ENCODE assay signal across 25 mouse cellular contexts in the genomic region with DNA sequence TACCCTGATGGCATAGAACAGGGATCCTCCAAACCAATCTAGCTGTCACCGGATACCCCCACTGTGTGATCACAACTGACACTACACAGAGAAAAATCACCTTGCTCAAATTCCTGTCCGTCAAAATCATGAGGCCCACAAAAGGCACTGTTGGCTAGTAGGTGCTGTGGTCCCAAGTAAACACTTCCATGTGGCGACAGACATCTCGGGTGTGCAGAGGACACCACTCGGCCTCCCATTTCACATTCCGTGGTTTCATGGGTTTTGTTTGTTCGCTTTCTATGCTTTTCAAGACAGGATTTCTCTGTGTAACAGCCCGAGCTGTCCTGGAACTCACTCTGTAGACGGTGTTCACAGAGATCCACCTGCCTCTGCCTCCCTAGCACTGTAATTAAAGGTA.
DNase-seq lines count a peak whose midpoint lies in the region; ATAC-seq and TF ChIP-seq lines count a peak whose summit lies in the region.
"Had no signal": no experiment of that assay in that cellular context is flagged by ENCODE, and none has a peak within 500 bp of the region (broad histone marks: within the 10 kb centered on the region; RNA-seq: fewer than 3 reads in every experiment).

No protein-coding gene starts in this region.

- H3K27me3 ChIP-seq in intestine, embryonic 14.5 days (replicated peaks; ENCODE audit: control insufficient read depth, insufficient read depth, low read length) = no peaks in the 10 kb centered on the region
- no peaks in the 10 kb centered on the region for H3K27me3 ChIP-seq in intestine, embryonic 16.5 days (replicated peaks; ENCODE audit: control insufficient read depth, insufficient read depth, low read length)
- H3K27me3 ChIP-seq in C2C12 (ENCODE audit: control insufficient read depth, insufficient read depth, insufficient read length) = no peaks in the 10 kb centered on the region
- H3K27me3 ChIP-seq in stomach, embryonic 16.5 days (ENCODE audit: control insufficient read depth, insufficient read depth, low read length) = no peaks in the 10 kb centered on the region
- H3K27me3 ChIP-seq: embryonic facial prominence, embryonic 15.5 days; heart, embryonic 15.5 days; hindbrain, embryonic 12.5 days had no signal

- no peak for DNase-seq in gastrocnemius, adult 2 months
- no peak for DNase-seq in gastrocnemius, postnatal 36 days
- DNase-seq in intestine, embryonic 14.5 days (ENCODE audit: low spot score) = peak; percentile 28
- no peak for DNase-seq in cerebellum, adult 9-10 months
- DNase-seq in cerebellum, postnatal 10 days = no peak
- DNase-seq: adrenal gland, adult 8-10 months; adrenal gland, postnatal 36 days; cerebellum, adult 11 months; cerebellum, adult 8-10 months; cerebellum, postnatal 36 days; gastrocnemius, postnatal 14 days; heart, postnatal 36 days; kidney, adult 18-20 months had no signal

- TF ChIP-seq CTCF in gastrocnemius, adult 2 months (IDR thresholded peaks at IDR 0.05) = no peak
- no peak for TF ChIP-seq CTCF in C2C12 (IDR thresholded peaks at IDR 0.05; ENCODE audit: control insufficient read depth, insufficient read depth, insufficient read length)

- no peak overlapping the region for H3K4me3 ChIP-seq in gastrocnemius, adult 2 months
- no peak overlapping the region for H3K4me3 ChIP-seq in intestine, embryonic 14.5 days (ENCODE audit: low read depth, low read length)
- no peak overlapping the region for H3K4me3 ChIP-seq in intestine, embryonic 16.5 days (ENCODE audit: low read length)
- H3K4me3 ChIP-seq in C2C12 (ENCODE audit: insufficient read depth, poor library complexity, severe bottlenecking) = no peak overlapping the region
- no peak overlapping the region for H3K4me3 ChIP-seq in stomach, embryonic 16.5 days (replicated peaks; ENCODE audit: low read length)
- H3K4me3 ChIP-seq: embryonic facial prominence, embryonic 15.5 days; heart, embryonic 15.5 days; hindbrain, embryonic 12.5 days had no signal

- no peak for ATAC-seq in intestine, embryonic 14.5 days (replicated peaks; ENCODE audit: low FRiP score, low TSS enrichment, low read depth)
- ATAC-seq in intestine, embryonic 16.5 days = no peak
- ATAC-seq in stomach, embryonic 16.5 days (ENCODE audit: insufficient read depth, low FRiP score) = no peak
- ATAC-seq: CD4-positive, CD25-positive, alpha-beta regulatory T cell, adult 4 months; forebrain, embryonic 16.5 days; hindbrain, embryonic 16.5 days; inflammation-experienced regulatory T-cells, adult 6 months had no signal

- H3K79me2 ChIP-seq in C2C12 (ENCODE audit: control insufficient read depth, insufficient read depth) = no peaks in the 10 kb centered on the region

- H3ac ChIP-seq in C2C12 (ENCODE audit: control insufficient read depth, insufficient read length, low read depth) = no peak overlapping the region

- H3K27ac ChIP-seq in gastrocnemius, adult 2 months = peak overlapping the region; percentile 76
- H3K27ac ChIP-seq in intestine, embryonic 14.5 days (ENCODE audit: low read depth) = no peak overlapping the region
- H3K27ac ChIP-seq in intestine, embryonic 16.5 days (ENCODE audit: low read length) = no peak overlapping the region
- 0 out of 2 replicates have a peak overlapping the region, but pooled peaks have one; percentile 48 for H3K27ac ChIP-seq in stomach, embryonic 16.5 days (ENCODE audit: low read length)
- H3K27ac ChIP-seq: embryonic facial prominence, embryonic 15.5 days; hindbrain, embryonic 12.5 days had no signal

- no peaks in the 10 kb centered on the region for H3K79me3 ChIP-seq in C2C12 (ENCODE audit: low read depth)

- 98% methylated on average over 9 of the region's 9 CpGs for WGBS in intestine, embryonic 14.5 days
- WGBS in intestine, embryonic 16.5 days = 91% methylated on average over 9 of the region's 9 CpGs
- whole genome bisulfite sequencing in stomach, embryonic 16.5 days = 94% methylated on average over 9 of the region's 9 CpGs

- H3K36me3 ChIP-seq in intestine, embryonic 14.5 days (ENCODE audit: control insufficient read depth, insufficient read depth, low read length) = no peaks in the 10 kb centered on the region
- no peaks in the 10 kb centered on the region for H3K36me3 ChIP-seq in intestine, embryonic 16.5 days (ENCODE audit: control insufficient read depth, insufficient read depth, low read length)
- no peaks in the 10 kb centered on the region for H3K36me3 ChIP-seq in C2C12 (ENCODE audit: control insufficient read depth, insufficient read depth)
- no peaks in the 10 kb centered on the region for H3K36me3 ChIP-seq in stomach, embryonic 16.5 days (ENCODE audit: control insufficient read depth, insufficient read depth, low read length)
- H3K36me3 ChIP-seq: embryonic facial prominence, embryonic 15.5 days; G1E; heart, embryonic 15.5 days; hindbrain, embryonic 12.5 days had no signal

- intact Hi-C loops in gastrocnemius, adult 2 months (cut with DNase I) = no loop called here
- intact Hi-C loops in gastrocnemius, postnatal 36 days (cut with DNase I) = no loop called here

- no peaks in the 10 kb centered on the region for H3K9me3 ChIP-seq in intestine, embryonic 14.5 days (ENCODE audit: control insufficient read depth, low read length)
- H3K9me3 ChIP-seq in intestine, embryonic 16.5 days (ENCODE audit: control insufficient read depth, low read length) = no peaks in the 10 kb centered on the region
- no peaks in the 10 kb centered on the region; the same call in 1 of the 2 replicates for H3K9me3 ChIP-seq in stomach, embryonic 16.5 days (replicated peaks; ENCODE audit: control insufficient read depth, low read length)
- H3K9me3 ChIP-seq: embryonic facial prominence, embryonic 15.5 days; G1E; heart, embryonic 15.5 days; hindbrain, embryonic 12.5 days had no signal

- no peak overlapping the region for H3K4me2 ChIP-seq in intestine, embryonic 14.5 days (ENCODE audit: low read length)
- H3K4me2 ChIP-seq in intestine, embryonic 16.5 days (ENCODE audit: low read depth, low read length) = no peak overlapping the region
- no peak overlapping the region for H3K4me2 ChIP-seq in stomach, embryonic 16.5 days (ENCODE audit: low read depth, low read length)
- H3K4me2 ChIP-seq: embryonic facial prominence, embryonic 15.5 days; heart, embryonic 11.5 days; heart, embryonic 15.5 days; hindbrain, embryonic 12.5 days had no signal

- H3K9ac ChIP-seq in intestine, embryonic 14.5 days (ENCODE audit: low read length) = no peak overlapping the region
- H3K9ac ChIP-seq in intestine, embryonic 16.5 days (ENCODE audit: low read depth, low read length) = no peak overlapping the region
- H3K9ac ChIP-seq in stomach, embryonic 16.5 days (ENCODE audit: low read length) = no peak overlapping the region
- H3K9ac ChIP-seq: embryonic facial prominence, embryonic 15.5 days; heart, embryonic 15.5 days; hindbrain, embryonic 12.5 days had no signal

- no peaks in the 10 kb centered on the region for H3K4me1 ChIP-seq in intestine, embryonic 14.5 days (replicated peaks; ENCODE audit: control insufficient read depth, insufficient read depth, low read length)
- H3K4me1 ChIP-seq in intestine, embryonic 16.5 days (ENCODE audit: control insufficient read depth, insufficient read depth, low read length) = no peaks in the 10 kb centered on the region
- peaks cover 5% of the 10 kb centered on the region for H3K4me1 ChIP-seq in stomach, embryonic 16.5 days (ENCODE audit: control insufficient read depth, insufficient read depth, low read length)

TF ChIP-seq in C2C12, 6 proteins besides CTCF, POLR2A, EP300 and RAD21:
- no peak for TF ChIP-seq USF1 (IDR thresholded peaks at IDR 0.05; ENCODE audit: low read depth)
- peak; percentile 75 for TF ChIP-seq MAX (IDR thresholded peaks at IDR 0.05)
TF ChIP-seq in C2C12: peak in this region for 1.

Comparison
In these comparisons a context has a peak if more than half of its experiments do, and no peak if none do; other contexts are left out.
1. H3K27ac ChIP-seq: peak in gastrocnemius, adult 2 months (single experiment) and stomach, embryonic 16.5 days (single experiment); none in intestine, embryonic 14.5 days (single experiment) and intestine, embryonic 16.5 days (single experiment).